Mouse (Mus musculus) urinary bladder, postnatal 25 days (tissue): Measurements from ENCODE around the gene Crnn.

Experiments
- DNase-seq: peaks from one replicate; pipeline ENCODE4 v3.0.0; 2022; ENCODE audit warnings: low spot score

Crnn gene

GRCm38 (mm10) chr3:93144510-93145051 is at the start of gene Crnn:
Gene Crnn, plus strand, starts transcription at chr3:93144787.
- DNase-seq: no peak

- no peak for DNase-seq
Observed at GRCm38 (mm10) chr3:93096447-93096846, 48.1 kb upstream of the Crnn start.

- no peak for DNase-seq
Observed at GRCm38 (mm10) chr3:93111668-93112067, 32.9 kb upstream of the Crnn start.

GRCm38 (mm10) chr3:93114481-93114880 is 30.1 kb upstream of the Crnn start:
- no peak for DNase-seq

GRCm38 (mm10) chr3:93119101-93119500 is 25.5 kb upstream of the Crnn start:
- no peak for DNase-seq

GRCm38 (mm10) chr3:93128052-93128451 is 16.5 kb upstream of the Crnn start:
- no peak for DNase-seq

GRCm38 (mm10) chr3:93129076-93129475 is 15.5 kb upstream of the Crnn start:
- no peak for DNase-seq

- DNase-seq: peak; percentile 47
Observed at GRCm38 (mm10) chr3:93130460-93130859, 14.1 kb upstream of the Crnn start.

GRCm38 (mm10) chr3:93162502-93162901 is 17.9 kb downstream of the Crnn start:
- DNase-seq: no peak

GRCm38 (mm10) chr3:93162996-93163592 is 18.5 kb downstream of the Crnn start:
- DNase-seq: no peak

- no peak for DNase-seq
Observed at GRCm38 (mm10) chr3:93180856-93181255, 36.3 kb downstream of the Crnn start.

- DNase-seq: no peak
Observed at GRCm38 (mm10) chr3:93196978-93197377, 52.4 kb downstream of the Crnn start, which contains the start of gene Flg2. Gene Flg2, plus strand, starts transcription at chr3:93197278.
